Mouse (Mus musculus): ENCODE data around the gene Gm28042.

Gm28042 gene

DNA sequence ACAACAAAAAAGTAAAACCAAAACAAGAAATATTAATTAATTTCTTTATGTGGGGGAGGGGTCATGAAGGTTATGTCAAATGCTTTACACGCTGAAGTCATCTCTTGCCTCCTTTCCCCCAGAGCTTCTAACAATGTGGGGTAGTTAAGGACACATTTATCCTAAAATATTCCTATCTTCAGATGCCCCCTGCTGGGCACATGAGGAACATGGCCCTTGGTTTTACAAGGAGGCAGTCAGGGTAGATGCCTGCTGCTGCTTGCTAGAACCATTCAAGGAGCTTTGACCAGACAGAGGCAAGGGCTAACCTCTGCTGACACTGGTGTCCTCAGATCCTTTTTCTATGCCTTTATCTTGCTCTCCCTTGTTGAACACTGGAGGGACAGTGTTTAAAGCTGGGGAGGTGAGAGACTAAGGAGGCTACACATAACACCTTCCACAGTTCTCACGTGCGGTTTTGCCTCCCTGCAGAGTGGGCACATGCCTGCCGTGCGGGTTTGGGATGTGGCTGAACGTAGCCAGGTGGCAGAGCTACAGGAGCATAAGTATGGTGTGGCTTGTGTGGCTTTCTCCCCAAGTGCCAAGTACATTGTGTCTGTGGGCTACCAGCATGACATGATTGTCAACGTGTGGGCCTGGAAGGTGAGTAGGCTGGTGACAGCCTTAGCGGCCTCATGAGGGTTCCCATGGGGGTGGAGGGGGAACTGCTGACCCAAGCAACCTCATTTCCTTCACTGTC is 15.7 kb upstream of the Gm28042 start:
- DNase-seq (ENCODE audit: low read depth, low spot score) = peak; percentile 66

DNA sequence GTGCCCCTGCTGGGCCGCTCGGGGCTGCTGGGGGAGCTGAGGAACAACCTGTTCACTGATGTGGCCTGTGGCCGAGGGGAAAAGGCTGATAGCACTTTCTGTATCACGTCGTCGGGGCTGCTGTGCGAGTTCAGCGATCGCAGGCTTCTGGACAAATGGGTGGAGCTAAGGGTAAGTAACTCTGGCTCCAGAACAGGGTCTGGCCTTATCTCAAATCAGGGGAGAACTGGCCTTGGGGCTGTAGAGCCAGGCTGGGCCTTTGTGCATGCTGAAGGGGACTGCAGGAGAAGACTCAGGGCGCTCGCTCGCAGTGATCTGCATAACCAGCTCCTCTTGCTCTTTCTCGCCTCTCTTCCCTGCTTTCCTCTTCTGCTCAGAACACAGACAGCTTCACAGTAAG is 14.4 kb upstream of the Gm28042 start:
- no peak for DNase-seq (ENCODE audit: low read depth, low spot score)

DNA sequence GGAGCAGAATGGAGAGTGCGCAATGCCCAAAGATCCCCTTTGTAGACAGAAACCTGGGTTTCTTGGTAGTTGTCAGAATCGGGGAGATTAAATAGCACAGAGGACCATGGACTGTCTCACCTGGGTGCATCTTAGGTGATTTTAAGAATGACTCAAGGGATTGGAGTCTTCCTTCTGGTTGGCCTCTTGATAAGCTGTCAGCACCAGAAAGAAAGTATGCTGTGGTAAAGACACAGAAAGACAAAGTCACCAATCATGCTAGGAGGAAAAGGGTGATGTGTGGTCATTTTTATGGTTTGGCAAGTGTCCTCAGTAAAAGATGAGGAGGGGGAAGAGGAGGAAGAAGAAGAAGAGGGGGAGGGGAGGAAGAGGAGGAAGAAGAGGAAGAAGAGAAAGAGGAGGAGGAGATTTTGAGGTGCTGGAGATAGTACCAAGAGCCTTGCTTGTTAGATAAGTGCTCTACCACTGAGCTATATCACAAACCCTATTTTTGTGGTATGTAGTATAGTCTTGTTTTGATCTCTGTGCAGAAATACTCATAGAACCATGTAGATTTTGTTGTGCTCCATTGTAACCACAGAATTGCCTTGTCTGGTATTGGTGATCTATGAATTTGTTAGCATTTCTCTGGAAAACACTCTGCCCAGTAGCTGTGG is 13.3 kb upstream of the Gm28042 start:
- DNase-seq (ENCODE audit: low read depth, low spot score) = no peak

DNA sequence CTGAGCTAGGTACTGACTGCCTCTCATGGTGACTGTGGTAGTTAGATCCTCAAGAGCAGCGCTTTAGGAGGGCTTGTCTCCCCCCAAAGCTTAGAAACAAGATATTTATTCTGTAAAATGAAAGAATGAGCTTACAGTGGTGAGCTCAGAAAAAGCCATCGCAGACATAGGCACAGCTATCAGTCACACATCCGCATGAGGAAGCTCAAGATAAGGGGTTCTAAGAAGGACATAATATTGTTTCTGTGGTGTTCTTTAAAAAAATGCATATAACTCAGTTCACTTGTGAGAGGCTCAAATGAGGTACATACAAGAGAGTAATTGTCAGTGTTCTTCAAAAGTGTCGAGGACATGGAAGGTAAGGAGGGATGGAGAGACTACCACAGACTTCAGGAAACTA is 11.4 kb upstream of the Gm28042 start:
- no peak for DNase-seq (ENCODE audit: low read depth, low spot score)

- DNase-seq (ENCODE audit: low read depth, low spot score) = no peak
Observed at GRCm38 (mm10) chr2:120017599-120017998, 9.7 kb upstream of the Gm28042 start.

DNA sequence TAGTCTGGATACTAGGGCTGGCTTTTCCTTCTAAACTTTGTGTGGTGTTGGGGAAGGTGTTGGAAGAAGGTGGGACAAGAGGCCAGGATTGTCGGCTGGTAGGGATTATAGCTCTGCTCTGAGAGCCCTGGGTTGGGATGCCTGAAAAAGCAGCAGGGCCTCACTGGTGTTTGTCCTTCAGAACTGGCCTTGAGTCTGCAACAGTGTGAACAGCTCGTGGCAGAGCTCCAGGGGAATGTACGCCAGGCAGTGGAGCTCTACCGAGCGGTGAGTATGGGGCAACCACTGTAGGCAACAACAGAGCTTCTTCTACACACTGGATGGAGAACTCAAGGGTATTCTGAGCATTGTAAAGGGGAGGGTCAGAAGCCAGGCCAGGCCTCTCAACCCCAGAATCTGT is 3.0 kb upstream of the Gm28042 start:
- no peak for DNase-seq (ENCODE audit: low read depth, low spot score)

DNA sequence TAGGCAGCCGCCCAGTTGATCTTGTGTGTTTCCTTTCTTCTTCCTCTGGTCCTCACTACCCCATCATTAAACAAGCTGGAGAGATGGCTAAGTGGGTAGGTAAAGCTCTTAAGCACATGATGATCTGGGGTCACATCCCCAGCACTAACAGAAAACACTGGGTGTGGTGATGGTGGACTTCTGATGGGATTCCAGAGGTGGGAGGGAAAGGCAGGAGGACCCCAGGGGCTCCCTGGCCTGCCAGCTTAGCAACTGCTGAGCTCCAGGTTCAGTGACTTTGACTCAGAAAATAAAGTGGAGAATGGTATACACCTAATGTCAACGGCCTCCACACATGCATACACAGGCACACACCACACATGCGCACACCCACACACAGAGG is 648 bp downstream of the Gm28042 start:
- DNase-seq (ENCODE audit: low read depth, low spot score) = peak; percentile 52

DNA sequence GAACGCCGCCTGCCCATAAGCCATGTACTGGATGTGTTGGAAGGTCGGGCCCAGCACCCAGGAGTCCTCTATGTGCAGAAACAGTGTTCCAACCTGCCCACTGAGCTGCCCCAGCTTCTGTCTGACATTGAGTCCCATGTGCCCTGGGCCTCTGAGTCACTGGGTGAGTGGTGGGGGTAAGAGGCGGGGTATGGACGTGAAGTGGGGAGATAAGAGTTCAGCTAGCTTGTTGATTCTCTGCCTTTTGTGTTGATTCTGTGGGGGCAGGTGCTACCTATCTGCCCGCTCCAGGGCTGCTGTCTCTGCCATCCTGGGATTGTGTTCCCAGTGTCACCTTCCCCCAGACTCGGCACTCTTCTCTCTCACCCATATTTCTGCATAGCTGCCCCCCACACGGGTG is 3.1 kb downstream of the Gm28042 start:
- DNase-seq (ENCODE audit: low read depth, low spot score) = no peak

GRCm38 (mm10) chr2:120032726-120033467 is 5.6 kb downstream of the Gm28042 start, which contains the start of gene Pla2g4b:
Pla2g4b (plus strand) TSS chr2:120033417.
- DNase-seq (ENCODE audit: low read depth, low spot score) = no peak

DNA sequence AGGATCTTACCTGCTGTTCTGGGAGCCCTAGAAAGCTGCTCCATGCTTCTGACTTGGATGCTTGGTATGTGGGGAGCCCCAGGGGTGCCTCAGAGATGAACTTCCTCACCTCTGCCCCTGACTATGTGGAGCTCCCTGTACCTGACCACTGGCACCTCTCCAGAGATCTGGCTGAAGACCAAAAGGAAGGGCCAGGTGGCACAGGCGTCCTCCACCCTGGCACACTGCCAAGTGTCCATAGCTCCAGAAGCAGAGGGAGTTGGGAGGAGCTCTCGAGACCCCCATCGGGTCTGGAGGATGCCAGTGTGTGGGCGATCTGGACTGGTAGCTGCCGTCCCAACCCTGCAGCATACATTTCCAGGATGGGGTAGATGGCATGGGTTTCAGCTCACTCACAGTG is 6.4 kb downstream of the Gm28042 start:
- DNase-seq (ENCODE audit: low read depth, low spot score) = no peak

- no peak for DNase-seq (ENCODE audit: low read depth, low spot score)
Observed at GRCm38 (mm10) chr2:120037744-120038143, 10.5 kb downstream of the Gm28042 start.

DNA sequence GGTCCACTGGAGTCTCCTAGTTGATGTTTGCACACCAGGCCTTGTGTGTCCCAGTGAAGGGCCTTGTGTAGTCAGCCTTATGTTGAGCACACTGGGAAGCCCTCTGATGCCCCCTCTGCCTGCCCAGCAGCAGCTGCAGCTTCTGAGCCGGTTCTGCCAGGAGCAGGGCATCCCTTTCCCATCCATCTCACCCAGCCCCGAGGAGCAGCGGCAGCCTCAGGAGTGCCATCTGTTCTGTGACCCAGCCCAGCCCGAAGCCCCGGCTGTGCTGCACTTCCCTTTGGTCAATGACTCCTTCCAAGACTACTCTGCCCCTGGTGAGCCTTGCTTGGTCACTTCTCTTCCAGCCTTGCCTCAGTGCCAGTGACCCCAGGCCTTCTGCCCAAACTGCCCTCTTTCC is 13.7 kb downstream of the Gm28042 start:
- DNase-seq (ENCODE audit: low read depth, low spot score) = no peak

DNA sequence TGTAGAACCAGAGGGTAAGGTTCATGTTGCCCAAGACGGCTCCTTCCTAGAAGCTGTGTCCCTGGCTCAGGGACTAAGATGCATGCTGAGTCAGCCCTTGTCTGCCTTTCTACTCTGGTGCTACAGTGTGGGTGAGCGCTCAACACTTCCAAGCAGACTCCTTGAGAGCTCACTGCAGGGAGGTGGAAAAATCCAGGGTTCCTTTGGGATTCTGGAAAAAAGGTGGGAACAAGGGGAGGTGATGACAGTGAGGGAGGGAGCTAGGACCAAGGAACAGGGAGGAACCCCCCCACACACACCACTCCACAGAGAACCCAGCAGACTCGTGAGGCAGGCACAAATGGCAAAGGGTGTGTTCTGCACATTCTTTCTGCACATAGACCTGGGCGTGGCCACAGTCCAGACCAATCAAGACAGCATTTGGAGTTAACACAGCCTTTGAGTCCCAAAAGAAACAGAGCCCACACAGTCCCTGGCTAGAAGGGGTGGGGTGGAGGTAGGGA is 16.9 kb downstream of the Gm28042 start:
- no peak for DNase-seq (ENCODE audit: low read depth, low spot score)

GRCm38 (mm10) chr2:120044676-120045075 is 17.4 kb downstream of the Gm28042 start:
- no peak for DNase-seq (ENCODE audit: low read depth, low spot score)

DNA sequence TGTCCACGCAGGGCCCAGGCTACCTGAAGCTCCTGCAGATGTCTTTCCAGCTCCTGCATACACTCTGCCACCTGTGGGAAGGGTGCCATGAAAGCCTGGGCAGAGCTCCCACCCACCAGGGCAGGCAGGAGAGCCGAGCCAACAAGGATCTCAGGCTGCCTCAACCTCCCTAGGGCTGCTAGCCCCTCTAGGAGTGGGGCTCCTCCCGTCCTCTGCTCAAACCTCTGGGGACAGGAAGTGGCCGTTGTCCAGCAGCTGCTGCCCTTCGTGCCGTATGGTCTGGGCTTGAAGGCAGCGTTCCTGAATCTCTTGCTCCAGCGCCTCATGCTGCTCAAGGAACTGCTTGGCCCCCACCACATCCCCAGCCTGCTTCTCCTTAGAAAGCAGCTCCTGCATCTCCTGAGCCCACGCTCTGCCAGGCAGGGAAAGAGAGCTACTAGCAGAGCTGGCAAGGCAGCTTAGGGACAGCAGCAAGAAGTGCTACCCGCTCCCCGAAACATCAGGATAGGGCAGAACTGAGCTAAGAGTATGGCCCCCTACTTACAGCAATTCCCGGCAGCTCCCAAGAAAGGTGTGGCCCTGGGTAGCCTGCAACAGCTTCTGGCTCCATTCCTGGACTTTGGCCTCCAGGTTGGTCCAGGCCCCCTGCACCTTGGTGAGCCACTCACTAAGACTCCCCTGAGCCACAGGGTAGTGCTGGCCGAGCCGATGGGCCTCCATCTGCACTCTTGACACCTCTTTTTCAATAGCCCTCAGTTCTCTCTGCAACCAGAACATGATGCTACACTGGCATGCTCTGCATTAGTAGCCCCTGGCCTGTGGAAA is 19.4 kb downstream of the Gm28042 start:
- DNase-seq (ENCODE audit: low read depth, low spot score) = no peak

DNA sequence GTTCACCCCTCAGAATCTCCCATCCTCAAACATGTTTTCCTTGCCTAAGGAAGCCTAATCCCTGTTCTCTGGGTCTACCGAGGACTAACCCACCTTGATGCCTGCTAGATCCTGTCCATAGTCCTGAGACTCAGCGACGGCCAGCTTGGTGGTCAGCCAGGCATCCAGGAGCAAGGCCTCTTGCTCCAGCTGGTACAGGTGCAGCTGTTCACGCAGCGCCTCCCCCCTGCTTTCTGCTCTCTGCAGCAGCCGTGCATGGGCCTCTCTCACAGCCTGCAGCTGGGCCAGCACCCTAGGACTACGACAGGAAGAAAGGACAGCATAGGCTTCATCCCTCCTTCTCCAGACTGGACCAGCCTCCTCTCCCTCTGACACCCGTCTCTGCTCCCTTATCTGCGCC is 20.9 kb downstream of the Gm28042 start:
- no peak for DNase-seq (ENCODE audit: low read depth, low spot score)

DNA sequence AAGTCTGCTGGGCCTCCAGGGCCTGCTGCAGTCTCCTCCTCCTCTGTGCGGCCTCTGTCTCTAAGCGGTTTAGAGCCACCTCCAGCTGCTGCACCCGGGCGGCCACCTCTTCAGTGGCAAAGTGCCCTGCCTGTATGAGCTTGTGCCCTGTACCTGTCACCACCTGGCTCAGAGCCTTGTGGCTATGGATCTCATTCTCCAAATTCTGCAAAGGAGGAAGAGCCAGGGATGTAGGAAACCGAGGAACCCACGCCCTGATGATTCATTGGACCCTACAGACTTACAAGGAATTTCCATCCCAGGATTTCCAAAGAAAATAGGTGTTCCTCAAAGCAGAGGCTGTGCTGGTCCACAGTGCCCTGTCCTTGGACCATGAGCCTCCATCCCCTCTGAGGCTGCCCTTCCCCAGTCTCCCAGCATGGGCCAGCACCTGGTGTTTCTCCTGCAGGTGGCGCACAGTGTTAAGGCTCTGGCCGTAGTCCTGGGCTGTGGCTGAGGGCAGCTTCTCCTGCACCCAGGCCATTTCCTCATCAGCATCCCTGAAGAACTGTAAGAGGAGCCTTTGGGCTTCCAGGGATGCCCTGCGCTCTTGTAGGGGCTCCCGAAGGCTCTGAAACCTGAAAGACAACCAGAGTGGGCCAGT is 22.5 kb downstream of the Gm28042 start:
- peak; percentile 31 for DNase-seq (ENCODE audit: low read depth, low spot score)

DNA sequence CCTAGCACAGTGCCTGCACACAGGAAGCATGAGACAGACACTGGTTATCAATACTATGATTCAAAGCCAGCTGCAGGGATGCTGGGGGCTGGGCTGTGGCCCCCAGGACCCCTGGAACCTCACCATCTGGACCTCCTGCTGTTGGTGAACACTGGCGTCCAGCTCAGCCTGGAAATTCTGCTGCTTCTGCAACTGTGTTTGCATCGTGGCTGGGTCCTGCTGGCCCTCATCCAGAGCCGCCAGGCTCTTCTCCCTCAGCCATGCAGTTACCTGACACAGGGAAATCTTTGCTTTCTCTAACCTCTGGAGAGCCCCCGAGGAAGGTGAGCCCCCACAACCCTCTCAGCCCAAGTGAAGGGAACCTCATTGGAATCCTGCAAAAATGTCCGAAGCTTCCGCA is 24.1 kb downstream of the Gm28042 start:
- no peak for DNase-seq (ENCODE audit: low read depth, low spot score)

DNA sequence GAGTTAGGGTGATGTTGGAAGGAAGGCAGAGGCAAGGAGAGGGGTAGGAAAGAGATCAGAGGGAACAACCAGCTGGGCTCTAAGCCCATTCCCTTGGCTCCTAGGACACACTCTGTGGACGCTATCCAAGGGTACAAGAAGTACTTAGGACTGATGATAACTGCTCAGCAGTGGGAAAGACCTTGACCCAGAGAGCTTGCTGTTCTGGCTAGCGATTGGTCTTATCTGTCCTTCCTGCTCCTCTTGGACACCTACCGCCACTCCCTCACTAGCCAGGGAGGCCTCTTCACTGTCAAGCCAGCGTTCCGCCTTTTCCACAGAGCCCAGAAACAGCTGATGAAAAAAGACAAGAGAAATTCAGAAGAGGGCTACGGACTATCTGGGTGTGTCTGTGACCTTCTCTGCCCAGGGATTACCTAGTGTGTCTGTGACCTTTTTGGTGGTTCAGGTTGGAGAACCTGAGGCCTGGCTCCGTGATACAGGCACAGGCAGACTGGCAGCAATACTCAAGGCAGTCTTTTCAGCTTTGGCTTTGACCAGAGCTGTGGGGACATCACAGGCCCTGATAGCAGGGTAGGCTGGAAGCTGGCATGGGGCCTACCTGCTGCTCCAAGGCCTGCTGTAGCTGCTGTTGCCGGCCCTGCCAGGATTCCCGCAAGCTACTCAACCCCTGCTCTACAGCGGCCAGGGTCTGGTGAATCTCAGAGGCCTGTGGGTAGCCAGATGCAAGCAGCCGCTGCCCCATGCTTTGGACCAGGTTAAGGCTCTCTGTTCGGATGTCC is 27.7 kb downstream of the Gm28042 start:
- DNase-seq (ENCODE audit: low read depth, low spot score) = no peak

- DNase-seq (ENCODE audit: low read depth, low spot score) = no peak
Observed at GRCm38 (mm10) chr2:120055923-120056322, 28.6 kb downstream of the Gm28042 start.
